Mouse (Mus musculus) brain, embryonic 14.5 days (tissue): ENCODE measurements around the gene Scmh1. TPM values are rescaled to one million over a fixed set of nuclear protein-coding genes. Genes with fewer than 3 reads are reported as not detected.
A peak's percentile ranks its signal among the peaks of the same experiment; 100 is the strongest.

Experiments
- DNase-seq: peaks from one replicate; pipeline ENCODE4 v3.0.0-alpha.2; 2011; ENCODE audit warnings: low read depth
- CTCF ChIP-seq: fragments of 200-500 bp; IDR thresholded peaks from 2 replicates; pipeline ENCODE4 v1.5.1; 2012; ENCODE audit warnings: inconsistent platforms, mild to moderate bottlenecking, moderate library complexity, borderline replicate concordance; ENCODE audit not compliant: insufficient read depth, insufficient read length; ENCODE audit errors: extremely low read depth
- POLR2A ChIP-seq: fragments of 200-500 bp; IDR thresholded peaks from 2 replicates; pipeline ENCODE4 v1.6.1; 2012; ENCODE audit warnings: mild to moderate bottlenecking, inconsistent platforms, borderline replicate concordance; ENCODE audit not compliant: poor library complexity, insufficient read depth, insufficient read length, severe bottlenecking; ENCODE audit errors: extremely low read depth
- polyA plus RNA-seq: library from polyadenylated mRNA; depleted of rRNA; stranded (reverse); fragments of >200 nt; gene quantifications from 2 replicates; pipeline ENCODE4 v1.2.3, GENCODE M21; 2012; rRNA removed

Scmh1 gene
- 94.9 and 123 TPM in 2 replicates for polyA plus RNA-seq

DNA sequence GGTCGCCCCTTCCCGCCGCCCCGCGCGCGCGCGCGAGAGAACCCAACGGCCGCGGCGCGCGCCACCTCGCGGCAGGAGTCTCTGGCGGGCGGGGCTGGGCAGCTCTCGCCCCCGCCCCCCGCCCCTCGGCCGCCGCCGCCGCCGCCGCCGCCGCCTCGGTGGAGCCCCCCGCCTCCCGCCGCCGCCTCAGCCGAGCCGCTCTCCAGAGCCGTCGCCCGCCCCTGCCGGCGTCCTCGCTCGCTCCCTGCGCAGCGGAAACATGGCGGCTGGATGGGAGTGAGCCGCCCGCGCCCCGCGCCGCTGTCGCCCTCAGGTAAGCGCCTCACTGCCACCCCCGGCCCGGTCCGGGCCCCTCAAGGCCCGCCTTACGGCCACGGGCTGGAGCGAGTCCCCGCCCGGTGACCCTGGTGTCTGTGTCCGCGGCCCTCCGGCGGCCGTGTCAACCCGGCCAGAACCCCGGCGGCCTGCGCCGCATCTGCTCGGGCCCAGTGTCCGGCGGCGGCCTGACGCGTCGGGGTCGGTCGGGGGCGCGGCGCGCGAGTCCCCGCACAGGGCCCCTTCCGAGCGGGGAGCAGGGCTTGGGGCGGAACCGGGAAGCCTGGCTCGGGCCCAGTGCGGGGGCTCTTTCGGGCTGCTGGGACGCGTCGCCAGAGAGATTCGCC lies at the start of gene Scmh1:
Gene Scmh1 (plus strand): TSS at position 138 of the 662 bp plus-strand sequence.
- peak; percentile 56 for TF ChIP-seq POLR2A
- no peak for TF ChIP-seq CTCF
- peak; percentile 87 for DNase-seq

DNA sequence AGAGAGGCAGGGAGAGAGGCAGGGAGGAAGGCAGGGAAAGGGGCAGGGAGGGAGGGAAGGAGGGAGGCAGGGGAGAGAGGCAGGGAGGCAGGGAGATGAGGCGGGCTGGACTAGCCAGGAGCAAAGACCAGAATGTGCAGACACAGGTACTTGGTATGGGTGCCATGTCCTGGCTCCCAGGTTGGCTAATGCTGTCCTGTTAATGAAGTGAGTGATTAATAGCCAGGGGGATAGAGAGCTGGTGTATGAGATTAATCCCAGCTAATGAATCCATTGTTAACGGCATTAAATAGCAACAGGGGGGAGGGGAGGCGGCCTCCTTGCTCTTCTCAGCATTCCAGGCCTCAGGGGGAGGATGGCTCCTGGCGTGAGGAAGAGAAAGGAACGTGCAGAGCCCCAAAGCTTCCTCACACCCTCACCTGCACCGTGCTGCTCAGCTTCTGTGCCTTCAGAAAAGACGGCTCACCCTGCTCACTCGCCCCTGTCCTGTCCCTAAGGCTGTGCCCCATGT lies 45.0 kb upstream of the Scmh1 start:
- TF ChIP-seq POLR2A (no peak), CTCF (no peak)
- DNase-seq: peak; percentile 71

DNA sequence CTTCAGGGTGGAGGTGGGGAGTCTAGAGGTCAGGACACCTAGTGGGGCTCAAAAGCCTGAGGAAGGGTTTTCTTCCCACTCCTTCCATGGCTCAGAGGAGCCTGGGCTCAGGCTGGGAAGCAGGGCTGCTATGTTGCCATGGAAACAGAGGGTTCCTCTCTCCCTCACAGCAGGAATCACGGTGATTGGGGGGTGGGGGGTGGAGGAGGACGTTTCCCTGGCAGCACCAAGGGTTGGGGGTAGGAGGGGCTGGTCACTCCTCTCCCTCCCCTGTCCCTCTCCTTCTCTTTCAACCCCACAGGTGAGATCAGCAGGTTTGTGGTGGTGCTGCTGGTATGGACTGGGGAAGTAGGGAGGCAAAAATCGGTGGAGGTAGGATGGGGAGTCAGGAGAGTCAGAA lies 40.4 kb upstream of the Scmh1 start:
- peak; percentile 92 for DNase-seq
- TF ChIP-seq CTCF: no peak
- no peak for TF ChIP-seq POLR2A

DNA sequence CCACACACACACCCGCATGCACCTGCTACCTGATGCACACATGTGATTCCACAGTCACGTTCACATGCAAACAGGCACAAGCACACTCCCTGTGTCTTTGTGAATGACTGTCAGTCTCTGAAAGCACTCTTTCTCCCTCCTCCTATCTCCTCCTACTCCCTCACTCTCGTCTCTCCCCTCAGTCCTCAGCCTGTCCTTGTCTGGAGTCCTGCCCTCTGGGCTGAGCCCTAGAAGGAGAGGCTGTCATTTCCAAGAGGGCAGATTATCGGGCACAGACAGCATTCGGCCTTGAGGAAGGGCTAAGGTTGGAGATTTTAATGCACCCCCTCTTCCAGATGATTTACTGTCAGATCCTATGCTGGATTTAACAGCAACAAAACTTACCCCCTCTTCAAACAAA lies 39.6 kb upstream of the Scmh1 start:
- DNase-seq: no peak
- TF ChIP-seq CTCF (no peak), POLR2A (no peak)

DNA sequence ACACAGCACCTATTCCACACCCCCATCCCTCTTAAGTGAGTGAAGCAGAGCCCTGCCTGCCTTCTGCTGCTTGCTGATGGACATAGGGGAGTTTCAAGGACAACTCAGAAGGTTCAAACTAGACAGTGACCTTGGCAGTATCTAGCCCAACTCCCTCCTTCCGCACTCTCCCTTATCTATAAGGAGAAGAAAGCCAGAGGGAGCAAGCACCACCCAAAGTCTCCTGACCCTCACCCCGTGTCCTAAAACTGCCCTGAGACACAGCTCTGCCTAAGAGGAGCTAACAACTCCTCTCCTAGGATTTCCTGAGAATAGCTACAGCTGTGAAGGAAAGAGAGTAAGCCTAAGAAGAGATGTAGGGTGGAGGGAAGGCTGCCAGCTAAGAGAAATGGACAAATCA lies 37.0 kb upstream of the Scmh1 start:
- no peak for DNase-seq
- no peak for TF ChIP-seq CTCF
- no peak for TF ChIP-seq POLR2A

DNA sequence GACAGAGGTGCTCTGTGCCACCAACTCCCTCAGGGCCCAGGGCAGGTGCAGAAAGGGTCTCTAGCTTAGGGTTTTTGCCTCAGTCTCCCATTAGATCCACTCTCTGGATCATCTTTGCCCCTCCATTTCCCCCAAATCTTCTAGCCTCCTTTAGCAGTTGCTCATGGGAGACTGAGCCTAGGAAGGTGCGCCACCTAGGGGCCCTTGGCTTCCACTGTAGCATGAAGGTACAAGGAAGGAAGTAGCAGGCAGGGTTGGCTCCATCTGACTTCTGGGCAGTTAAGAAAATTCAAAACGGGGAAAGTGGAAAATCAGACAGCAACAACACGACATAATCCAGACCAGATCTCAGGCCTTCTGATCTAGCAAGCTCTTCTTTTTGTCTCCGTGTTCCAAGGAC lies 36.4 kb upstream of the Scmh1 start:
- TF ChIP-seq POLR2A (no peak), CTCF (peak; percentile 87)
- peak; percentile 88 for DNase-seq

DNA sequence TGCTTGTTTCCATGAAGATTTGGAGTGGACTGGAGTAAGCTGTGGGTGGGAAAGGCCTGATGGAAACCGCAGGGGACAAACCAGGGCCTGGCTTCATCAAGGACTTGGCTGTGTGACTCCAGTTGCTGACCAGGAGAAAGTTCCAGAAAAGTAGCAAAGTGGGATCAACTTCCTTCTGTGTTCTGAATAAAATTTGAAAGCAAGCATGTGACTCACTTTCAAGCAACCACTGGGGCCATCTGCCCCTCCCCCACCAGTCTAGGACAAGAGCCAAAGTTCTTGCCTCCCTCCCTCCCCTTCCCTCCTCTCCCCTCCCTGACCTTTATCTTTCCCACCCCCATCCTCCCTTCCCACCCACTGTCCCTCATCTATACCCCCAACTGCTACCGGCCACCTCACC lies 35.9 kb upstream of the Scmh1 start:
- DNase-seq: peak; percentile 74

DNA sequence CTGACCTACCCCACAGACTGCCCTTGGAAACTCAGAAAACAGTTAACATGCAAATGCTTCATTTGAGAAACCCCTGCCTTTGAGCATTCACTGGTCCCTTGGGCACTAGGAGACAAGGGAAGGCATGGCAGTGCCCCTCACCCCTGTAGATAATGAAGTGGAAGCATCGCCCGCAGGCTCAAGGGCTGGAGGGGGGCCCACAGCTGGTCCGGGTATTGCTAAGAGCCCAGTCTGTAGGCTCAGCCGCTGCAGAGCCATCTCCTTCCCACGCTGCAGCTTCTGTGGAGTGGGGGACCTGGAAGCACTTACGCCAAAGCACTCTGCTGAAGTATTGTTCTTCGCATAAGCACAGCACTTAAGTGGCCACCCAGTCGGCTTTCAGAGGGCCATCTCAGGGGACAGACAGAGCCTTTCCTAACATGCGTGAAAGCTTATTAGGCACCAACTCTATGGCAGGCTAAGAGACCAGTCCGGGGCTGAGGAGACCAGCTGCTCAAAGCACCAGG lies 35.2 kb upstream of the Scmh1 start:
- DNase-seq: peak; percentile 88
- TF ChIP-seq CTCF: no peak
- no peak for TF ChIP-seq POLR2A

More for the DNA sequence above, 35.9 kb upstream of the Scmh1 start:
- no peak for TF ChIP-seq POLR2A

DNA sequence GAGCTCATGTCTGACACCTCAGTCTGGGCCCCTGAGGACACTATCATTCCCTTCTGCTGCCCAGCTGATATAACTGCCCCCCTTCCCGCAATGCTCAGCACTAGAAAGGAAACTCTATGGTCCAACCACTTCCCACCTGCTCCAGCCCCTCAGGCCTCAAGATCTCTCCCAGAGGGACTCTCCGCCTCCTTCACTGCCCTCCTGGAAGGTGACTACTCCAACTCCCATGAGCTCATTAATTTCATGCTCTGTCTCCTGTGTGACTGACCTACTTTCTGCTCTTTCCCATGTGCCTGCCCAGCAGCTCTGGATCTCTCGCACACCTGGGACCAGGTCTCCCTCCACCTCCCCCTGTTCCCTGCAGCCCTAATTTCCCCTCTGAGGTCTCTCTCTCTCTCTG lies 32.2 kb upstream of the Scmh1 start:
- DNase-seq: no peak
- no peak for TF ChIP-seq POLR2A
- no peak for TF ChIP-seq CTCF

DNA sequence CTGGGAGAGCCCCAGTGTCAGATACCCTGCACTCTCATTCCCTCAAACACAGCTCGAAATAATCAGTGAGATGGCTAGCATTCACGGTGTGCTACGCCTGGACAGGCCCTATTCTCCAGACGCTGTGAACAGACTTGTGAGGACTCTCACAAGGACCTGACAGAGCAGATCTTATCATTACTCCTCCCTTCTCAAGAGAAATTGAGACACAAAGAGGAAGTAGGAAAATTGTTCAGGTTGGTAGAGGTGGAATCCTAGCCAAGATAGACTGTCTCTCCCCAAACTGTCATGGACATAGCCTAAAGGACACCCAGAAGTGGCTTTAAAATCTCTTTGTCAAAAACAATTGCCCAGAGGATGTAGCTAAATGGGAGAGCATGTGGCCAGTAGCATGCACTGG lies 31.3 kb upstream of the Scmh1 start:
- DNase-seq: peak; percentile 36
- TF ChIP-seq POLR2A: no peak
- no peak for TF ChIP-seq CTCF

DNA sequence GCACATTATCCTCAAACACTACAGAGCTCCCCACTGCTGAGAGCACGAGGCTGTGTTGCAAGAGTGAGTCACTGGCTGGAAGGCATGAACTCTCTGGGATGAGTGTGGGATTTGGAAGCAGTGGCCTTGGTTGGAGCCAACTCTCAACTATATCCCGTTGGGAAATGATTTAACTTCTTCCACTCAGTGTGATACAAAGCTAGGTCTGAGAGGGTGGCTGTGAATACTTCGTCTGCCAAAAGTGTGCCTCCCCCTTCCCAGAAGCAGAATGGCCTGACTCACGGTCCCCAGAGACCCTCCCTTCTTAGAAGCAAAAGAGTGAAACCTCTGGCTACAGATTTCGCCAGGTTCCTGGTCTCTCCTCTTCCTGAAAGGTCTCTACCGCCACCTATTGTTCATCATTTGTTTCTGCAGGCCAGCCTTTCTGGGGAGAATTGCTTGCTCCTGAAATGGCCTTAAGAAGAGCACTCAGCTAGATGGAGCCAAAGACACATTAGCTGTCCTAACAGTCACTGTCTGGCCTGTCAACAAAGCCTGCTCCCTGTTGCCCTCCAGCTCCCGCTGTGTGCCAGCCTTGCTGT lies 24.2 kb upstream of the Scmh1 start:
- TF ChIP-seq CTCF (peak; percentile 91), POLR2A (no peak)
- DNase-seq: peak; percentile 96

DNA sequence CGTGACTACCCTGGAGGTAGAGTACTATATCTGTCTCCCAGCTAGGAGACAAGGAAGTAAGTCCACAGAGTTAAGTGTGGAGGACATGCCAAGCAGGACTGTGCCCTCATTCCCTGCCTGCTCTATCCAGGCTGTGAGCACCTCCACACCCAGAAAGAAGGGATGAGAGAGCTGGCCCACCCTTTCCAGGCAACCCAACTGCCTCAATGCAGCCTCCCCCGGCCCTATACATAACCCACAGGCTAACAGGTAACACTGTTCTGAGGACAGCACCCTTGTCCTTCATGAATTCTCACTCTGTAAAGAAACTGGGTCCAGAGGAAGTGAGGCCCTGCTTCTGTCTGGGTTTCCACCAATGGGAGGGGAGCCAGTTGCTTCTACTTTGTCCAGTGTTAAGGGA lies 19.6 kb upstream of the Scmh1 start:
- DNase-seq: no peak
- TF ChIP-seq CTCF (no peak), POLR2A (no peak)

DNA sequence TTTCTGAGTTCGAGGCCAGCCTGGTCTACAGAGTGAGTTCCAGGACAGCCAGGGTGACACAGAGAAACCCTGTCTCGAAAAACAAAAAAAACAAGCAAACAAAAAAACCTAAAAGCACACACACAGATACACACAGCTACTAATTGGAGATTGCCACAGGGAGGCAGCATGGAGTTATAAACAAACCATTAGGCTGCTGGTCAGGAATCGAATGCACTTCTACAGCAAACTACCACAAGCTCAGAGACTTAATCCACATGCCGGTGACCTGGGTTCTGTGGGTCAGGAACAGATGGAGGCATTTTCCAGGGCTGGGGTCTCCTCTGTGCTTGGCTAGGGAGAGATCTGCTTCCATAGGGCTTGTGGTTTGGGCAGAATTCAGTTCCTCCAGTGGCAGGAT lies 17.6 kb upstream of the Scmh1 start:
- TF ChIP-seq POLR2A (no peak), CTCF (peak; percentile 36; the same call in 1 of the 2 replicates)
- DNase-seq: peak; percentile 70
